Mouse (Mus musculus) midbrain, embryonic 11.5 days (tissue): ENCODE results near the gene Vac14. TPM values are rescaled to one million over a fixed set of nuclear protein-coding genes. Genes with fewer than 3 reads are reported as not detected.

Source experiments
- ATAC-seq: fragments of 200-750 bp; cut with Nextera tagmentation; 2 replicates; pipeline ENCODE4 v1.8.0; 2017; ENCODE audit warnings: moderate TSS enrichment, moderate library complexity; ENCODE audit not compliant: low FRiP score
- DNase-seq: peaks from one replicate; pipeline ENCODE4 v3.0.0; 2015; ENCODE audit warnings: low spot score; ENCODE audit errors: missing footprints
- H3K27ac ChIP-seq: fragments of 300-500 bp; sonication (generic); 2 replicates; pipeline ENCODE4 v1.5.1; 2014; ENCODE audit warnings: low read depth, low read length
- H3K27me3 ChIP-seq: fragments of 300-500 bp; sonication (generic); 2 replicates; pipeline ENCODE4 v1.6.1; 2014; ENCODE audit warnings: mild to moderate bottlenecking, low read length, moderate library complexity, mixed read lengths; ENCODE audit not compliant: control insufficient read depth, insufficient read depth
- H3K36me3 ChIP-seq: fragments of 300-500 bp; sonication (generic); 2 replicates; pipeline ENCODE4 v1.6.1; 2014; ENCODE audit warnings: mild to moderate bottlenecking, low read length, moderate library complexity, mixed read lengths; ENCODE audit not compliant: control insufficient read depth, insufficient read depth
- H3K4me1 ChIP-seq: fragments of 300-500 bp; sonication (generic); 2 replicates; pipeline ENCODE4 v1.6.1; 2014; ENCODE audit warnings: low read length; ENCODE audit not compliant: control insufficient read depth, insufficient read depth
- H3K4me2 ChIP-seq: fragments of 300-500 bp; sonication (generic); 2 replicates; pipeline ENCODE4 v1.6.1; 2014; ENCODE audit warnings: mild to moderate bottlenecking, moderate library complexity
- H3K4me3 ChIP-seq: fragments of 300-500 bp; sonication (generic); 2 replicates; pipeline ENCODE4 v1.5.1; 2014; ENCODE audit warnings: low read depth, low read length
- H3K9ac ChIP-seq: fragments of 300-500 bp; sonication (generic); 2 replicates; pipeline ENCODE4 v1.6.1; 2014; ENCODE audit warnings: low read length
- H3K9me3 ChIP-seq: fragments of 300-500 bp; sonication (generic); 2 replicates; pipeline ENCODE4 v1.6.1; 2016; ENCODE audit warnings: low read length; ENCODE audit not compliant: control insufficient read depth
- WGBS: fragments of 180-500 bp; shearing (Covaris S2); extraction: QIAGEN DNeasy Blood & Tissue Kit; methylation state at CpG from one replicate; pipeline ENCODE4 v1.1.7; 2014; 5-methylcytosine and 5-hydroxymethylcytosine counted together
- polyA plus RNA-seq: library from polyadenylated mRNA; unstranded; fragments of >200 nt; fragmentation: Nextera tagmentation; extraction: Ambion mirVana; gene quantifications from 2 replicates; pipeline ENCODE4 v1.2.1, GENCODE M21; 2014

Gene Vac14
- polyA plus RNA-seq, 1 experiment from 2014 or later: 33.8 TPM

DNA sequence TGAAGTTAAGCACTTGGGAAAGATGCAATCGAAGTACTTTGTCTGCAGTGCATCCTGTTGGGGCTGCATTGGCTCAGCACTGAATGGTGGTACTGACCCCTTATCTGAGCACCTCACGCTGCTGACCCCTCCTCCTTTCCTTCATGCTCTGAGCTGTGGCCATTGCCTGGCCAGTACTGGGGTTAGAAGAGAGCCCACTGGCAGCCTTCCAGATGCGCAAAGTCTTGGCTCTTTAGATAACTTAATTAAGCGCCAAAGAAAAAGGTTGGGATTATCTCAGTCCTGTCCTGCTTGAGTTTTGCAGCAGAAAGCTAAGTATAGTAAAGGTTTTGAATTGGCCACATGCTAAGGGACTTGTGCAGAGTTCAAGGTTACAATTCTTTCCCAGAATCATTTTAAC lies 26.0 kb downstream of the Vac14 start:
- Histone ChIP-seq H3K9ac (no peak overlapping the region), H3K27me3 (no peaks in the 10 kb centered on the region), H3K36me3 (peaks cover 2% of the 10 kb centered on the region; the same call in 1 of the 2 replicates), H3K9me3 (no peaks in the 10 kb centered on the region), H3K4me3 (no peak overlapping the region), H3K27ac (no peak overlapping the region), H3K4me1 (no peaks in the 10 kb centered on the region), H3K4me2 (no peak overlapping the region)
- no peak for ATAC-seq
- no peak for DNase-seq
- WGBS: 91% methylated on average over 4 of the region's 4 CpGs

- Histone ChIP-seq H3K27ac (no peak overlapping the region), H3K36me3 (peaks cover 2% of the 10 kb centered on the region; the same call in 1 of the 2 replicates), H3K9ac (no peak overlapping the region), H3K4me2 (no peak overlapping the region), H3K4me3 (no peak overlapping the region), H3K27me3 (no peaks in the 10 kb centered on the region), H3K4me1 (no peaks in the 10 kb centered on the region), H3K9me3 (no peaks in the 10 kb centered on the region)
- 85% methylated on average over 2 of the region's 2 CpGs for WGBS
- ATAC-seq (no peak), DNase-seq (peak; percentile 4)
Observed at GRCm38 (mm10) chr8:110644901-110645300, 26.5 kb downstream of the Vac14 start.

- Histone ChIP-seq H3K36me3 (peaks cover 2% of the 10 kb centered on the region; the same call in 1 of the 2 replicates), H3K27me3 (no peaks in the 10 kb centered on the region), H3K4me3 (no peak overlapping the region), H3K4me1 (no peaks in the 10 kb centered on the region), H3K4me2 (no peak overlapping the region), H3K9ac (no peak overlapping the region), H3K27ac (no peak overlapping the region), H3K9me3 (no peaks in the 10 kb centered on the region)
- WGBS: 87% methylated on average over 3 of the region's 3 CpGs
- ATAC-seq (no peak), DNase-seq (no peak)
Observed at GRCm38 (mm10) chr8:110645340-110645739, 27.0 kb downstream of the Vac14 start.

- 42% methylated on average over 6 of the region's 6 CpGs for WGBS
- ATAC-seq: no peak; the same call in 1 of the 2 replicates
- peaks cover 2% of the 10 kb centered on the region; the same call in 1 of the 2 replicates for H3K36me3 ChIP-seq
Observed at GRCm38 (mm10) chr8:110646064-110646463, 27.7 kb downstream of the Vac14 start.

DNA sequence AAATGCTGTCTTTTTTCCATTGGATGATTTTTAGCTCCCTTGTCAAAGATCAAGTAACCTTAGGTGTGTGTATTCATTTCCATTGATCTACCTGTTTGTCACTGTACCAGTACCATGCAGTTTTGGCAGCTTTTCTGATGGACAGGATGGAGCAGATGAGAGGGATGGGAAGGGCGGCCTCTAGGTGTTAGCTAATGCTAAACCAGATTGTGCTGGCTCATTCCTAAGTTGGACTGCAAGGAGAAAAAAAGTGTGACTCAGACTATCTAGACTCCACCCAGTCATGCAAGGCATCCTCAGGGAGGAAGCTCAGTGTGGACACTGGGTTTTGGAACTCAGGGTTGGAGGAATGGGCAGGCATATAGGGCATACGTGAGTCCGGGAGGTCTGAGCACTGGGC lies 30.2 kb downstream of the Vac14 start:
- 96% methylated on average over 3 of the region's 3 CpGs for WGBS
- peak; percentile 61 for DNase-seq
- peaks cover 2% of the 10 kb centered on the region; the same call in 1 of the 2 replicates for H3K36me3 ChIP-seq
- no peak overlapping the region for H3K9ac ChIP-seq
- no peaks in the 10 kb centered on the region for H3K9me3 ChIP-seq
- no peak overlapping the region for H3K27ac ChIP-seq
- H3K4me1 ChIP-seq: no peaks in the 10 kb centered on the region
- no peak overlapping the region for H3K4me2 ChIP-seq
- ATAC-seq: no peak
- no peaks in the 10 kb centered on the region for H3K27me3 ChIP-seq
- H3K4me3 ChIP-seq: no peak overlapping the region

More at GRCm38 (mm10) chr8:110646064-110646463, 27.7 kb downstream of the Vac14 start:
- Histone ChIP-seq H3K9me3 (no peaks in the 10 kb centered on the region), H3K4me1 (no peaks in the 10 kb centered on the region), H3K27me3 (no peaks in the 10 kb centered on the region), H3K27ac (no peak overlapping the region), H3K4me2 (no peak overlapping the region), H3K4me3 (no peak overlapping the region), H3K9ac (no peak overlapping the region)
- DNase-seq: peak; percentile 88

- Histone ChIP-seq H3K36me3 (peaks cover 2% of the 10 kb centered on the region; the same call in 1 of the 2 replicates), H3K9ac (no peak overlapping the region), H3K27ac (no peak overlapping the region), H3K4me2 (no peak overlapping the region), H3K4me1 (no peaks in the 10 kb centered on the region), H3K4me3 (no peak overlapping the region), H3K9me3 (no peaks in the 10 kb centered on the region), H3K27me3 (no peaks in the 10 kb centered on the region)
- 93% methylated on average over 6 of the region's 6 CpGs for WGBS
- no peak for DNase-seq
- ATAC-seq: no peak
Observed at GRCm38 (mm10) chr8:110649286-110649685, 30.9 kb downstream of the Vac14 start.

DNA sequence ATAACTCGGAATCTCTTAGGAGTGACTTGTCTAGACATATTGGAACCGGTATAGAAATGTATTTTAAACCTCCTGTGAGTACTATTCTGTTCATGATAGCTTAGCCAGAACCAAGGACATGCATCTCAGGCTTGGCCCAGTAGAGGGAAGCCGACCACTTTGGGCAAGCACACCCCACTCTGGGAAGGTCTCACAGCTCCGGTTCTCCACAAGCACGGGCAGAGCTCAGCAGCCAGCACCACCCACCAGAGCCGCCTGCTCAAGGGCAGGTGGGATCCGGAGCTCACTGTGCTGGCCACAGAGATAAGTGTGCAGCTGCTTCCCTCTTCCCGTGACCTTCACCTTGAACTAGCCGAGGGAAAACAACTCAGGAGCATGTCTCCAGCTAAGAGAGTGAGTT lies 32.5 kb downstream of the Vac14 start:
- H3K27me3 ChIP-seq: no peaks in the 10 kb centered on the region
- no peak overlapping the region for H3K27ac ChIP-seq
- no peak overlapping the region for H3K4me3 ChIP-seq
- H3K4me1 ChIP-seq: no peaks in the 10 kb centered on the region
- H3K36me3 ChIP-seq: peaks cover under 1% of the 10 kb centered on the region; the same call in 1 of the 2 replicates
- H3K9me3 ChIP-seq: no peaks in the 10 kb centered on the region
- ATAC-seq (no peak), DNase-seq (peak; percentile 4)
- no peak overlapping the region for H3K4me2 ChIP-seq
- 91% methylated on average over 9 of the region's 9 CpGs for WGBS
- H3K9ac ChIP-seq: no peak overlapping the region

DNA sequence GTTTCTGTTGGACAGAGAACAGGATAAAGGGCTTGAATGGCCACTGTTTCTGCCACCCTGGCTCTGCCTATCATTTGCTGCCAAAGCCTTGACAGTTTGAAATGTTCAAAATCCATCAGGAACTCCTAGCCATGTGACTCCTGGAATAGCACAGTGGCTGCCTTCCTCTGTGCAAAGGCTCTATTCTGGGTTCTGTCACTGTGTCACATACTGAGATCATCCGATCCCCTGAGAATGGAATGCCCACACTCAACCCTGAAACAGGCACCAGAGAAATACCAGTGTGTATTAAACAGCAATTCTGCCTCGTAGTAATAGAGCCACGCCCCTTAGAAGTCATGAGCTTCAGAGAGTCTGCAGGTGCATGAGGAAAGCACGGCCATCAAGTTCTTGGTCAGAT lies 33.5 kb downstream of the Vac14 start:
- H3K4me2 ChIP-seq: no peak overlapping the region
- no peak overlapping the region for H3K4me3 ChIP-seq
- H3K27ac ChIP-seq: no peak overlapping the region
- H3K36me3 ChIP-seq: no peaks in the 10 kb centered on the region
- no peaks in the 10 kb centered on the region for H3K27me3 ChIP-seq
- DNase-seq: peak; percentile 37
- no peaks in the 10 kb centered on the region for H3K4me1 ChIP-seq
- no peaks in the 10 kb centered on the region for H3K9me3 ChIP-seq
- ATAC-seq: no peak
- 85% methylated on average over 4 of the region's 4 CpGs for WGBS
- H3K9ac ChIP-seq: no peak overlapping the region

DNA sequence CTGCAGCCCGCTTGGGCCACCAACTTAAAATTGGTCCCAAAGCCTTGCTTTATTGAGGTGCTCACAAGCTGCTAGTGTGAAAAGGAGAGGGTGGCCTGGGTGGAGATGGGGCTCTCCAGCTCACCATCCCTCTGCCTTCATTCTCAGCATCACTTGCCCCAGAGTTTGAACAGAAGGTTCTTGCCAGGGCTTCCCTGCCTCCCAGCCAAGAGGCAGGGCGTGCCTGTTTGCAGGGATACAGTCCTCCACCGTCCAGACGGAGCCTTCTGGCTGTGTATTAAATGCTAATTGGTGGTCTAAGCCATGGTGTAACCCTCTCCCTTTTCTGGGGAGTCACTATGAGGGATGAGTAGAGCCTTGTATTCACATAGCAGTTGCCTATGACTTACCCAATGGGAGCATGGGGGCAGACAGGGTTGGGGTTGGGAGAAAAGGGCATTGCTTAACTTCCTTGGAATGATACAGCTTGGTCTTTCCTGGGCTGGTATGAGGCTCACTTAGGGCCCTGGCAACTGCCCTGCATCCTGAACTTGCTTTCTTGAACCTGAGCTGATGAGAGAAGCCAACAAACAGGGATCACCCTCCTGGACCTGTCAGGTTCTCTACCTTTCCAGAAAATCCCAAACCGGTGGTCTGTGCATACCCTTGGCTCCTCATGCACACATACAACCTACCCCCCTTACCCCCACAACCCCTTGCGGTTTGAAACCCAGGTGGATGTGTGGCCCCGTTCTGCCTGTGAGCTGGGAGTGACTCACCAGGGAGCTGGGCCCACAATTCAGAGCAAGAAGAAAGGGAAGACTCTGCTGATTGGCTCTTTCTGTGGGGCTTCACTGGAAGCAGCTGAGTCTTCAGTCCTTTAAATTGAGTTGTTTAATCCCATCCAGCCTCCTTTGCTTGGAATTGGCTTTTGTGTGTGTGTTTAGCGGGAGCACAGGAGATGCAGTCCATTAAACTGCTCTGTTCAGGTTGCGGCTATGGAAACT lies 36.0 kb downstream of the Vac14 start:
- H3K27me3 ChIP-seq: no peaks in the 10 kb centered on the region
- peak; percentile 77 for DNase-seq
- no peaks in the 10 kb centered on the region for H3K4me1 ChIP-seq
- no peak overlapping the region for H3K9ac ChIP-seq
- no peak overlapping the region for H3K27ac ChIP-seq
- H3K9me3 ChIP-seq: no peaks in the 10 kb centered on the region
- H3K36me3 ChIP-seq: no peaks in the 10 kb centered on the region
- H3K4me2 ChIP-seq: no peak overlapping the region
- ATAC-seq: no peak
- no peak overlapping the region for H3K4me3 ChIP-seq
- WGBS: 62% methylated on average over 9 of the region's 9 CpGs
